In the genomic region with DNA sequence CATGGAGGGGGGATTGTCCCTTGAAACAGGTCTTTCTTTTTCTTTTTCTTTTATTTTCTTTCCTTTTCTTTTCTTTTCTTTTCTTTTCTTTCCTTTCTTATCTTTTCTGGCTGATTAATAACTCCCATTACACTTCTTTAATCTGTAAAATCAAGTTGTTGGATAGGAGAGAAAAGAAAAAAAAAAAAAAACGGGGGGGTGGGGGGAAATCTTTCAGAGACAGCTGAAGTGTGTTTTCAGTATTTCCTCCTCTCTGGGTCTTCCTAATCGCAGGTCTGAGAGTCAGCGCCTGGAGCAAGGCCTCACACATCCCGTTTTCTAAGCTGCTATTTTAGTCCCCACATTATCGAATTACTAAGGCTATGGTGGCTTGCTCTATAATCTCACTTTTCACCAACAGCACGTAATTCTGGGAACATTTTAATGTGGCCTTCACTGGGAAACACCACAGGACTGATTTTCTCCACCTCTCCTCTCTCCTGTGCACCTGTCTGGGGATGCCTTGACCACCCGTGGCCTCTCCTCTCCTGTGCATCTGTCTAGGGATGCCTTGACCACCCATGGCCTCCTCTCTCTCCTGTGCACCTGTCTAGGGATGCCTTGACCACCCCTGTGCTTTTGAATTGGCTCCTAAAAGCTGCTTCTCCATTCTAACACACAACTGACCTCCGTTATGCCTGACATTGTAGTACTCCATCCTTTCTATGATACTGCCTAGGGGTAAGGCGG, we compare ENCODE assay signal across 14 mouse cellular contexts. TPM values are rescaled to one million over a fixed set of nuclear protein-coding genes. Genes with fewer than 3 reads are reported as not detected.
DNase-seq lines count a peak whose midpoint lies in the region; ATAC-seq and TF ChIP-seq lines count a peak whose summit lies in the region.
"Had no signal": no experiment of that assay in that cellular context is flagged by ENCODE, and none has a peak within 500 bp of the region (broad histone marks: within the 10 kb centered on the region; RNA-seq: fewer than 3 reads in every experiment).

No protein-coding gene starts in this region.

- H3ac ChIP-seq in C2C12 (ENCODE audit: control insufficient read depth, insufficient read length, low read depth) = no peak overlapping the region

- TF ChIP-seq EP300 in heart, adult 2 months (IDR thresholded peaks at IDR 0.05; ENCODE audit: insufficient read depth, low read depth, low read length) = no peak

- DNase-seq in heart, adult 2 months = peak in 1 of 2 experiments; percentile 30
- DNase-seq in layer of hippocampus, adult 2 months (ENCODE audit: low spot score in 2 of 2) = no peak
- DNase-seq in layer of hippocampus, postnatal 36 days = no peak
- DNase-seq in urinary bladder, postnatal 4 days (ENCODE audit: low spot score in 2 of 2) = no peak
- DNase-seq in gastrocnemius, postnatal 14 days = no peak
- DNase-seq: cerebellum, postnatal 25 days had no signal

- no peak for TF ChIP-seq POLR2A in heart, adult 2 months (IDR thresholded peaks at IDR 0.05; ENCODE audit: insufficient read depth, low read depth, low read length)

- no peak for ATAC-seq in heart, embryonic 12.5 days (ENCODE audit: insufficient number of reproducible peaks, low FRiP score)
- no peak for ATAC-seq in liver, embryonic 15.5 days (ENCODE audit: insufficient read depth)
- ATAC-seq: forebrain, embryonic 16.5 days had no signal

- no peaks in the 10 kb centered on the region for H3K9me3 ChIP-seq in heart, embryonic 12.5 days (replicated peaks)
- no peaks in the 10 kb centered on the region for H3K9me3 ChIP-seq in liver, embryonic 15.5 days (replicated peaks)
- H3K9me3 ChIP-seq: midbrain, embryonic 10.5 days had no signal

- H3K27me3 ChIP-seq in heart, adult 2 months (ENCODE audit: control insufficient read depth, insufficient read depth, low read length) = no peaks in the 10 kb centered on the region
- H3K27me3 ChIP-seq in heart, embryonic 12.5 days (replicated peaks) = no peaks in the 10 kb centered on the region
- no peaks in the 10 kb centered on the region for H3K27me3 ChIP-seq in C2C12 (ENCODE audit: control insufficient read depth, insufficient read depth, insufficient read length)
- H3K27me3 ChIP-seq in liver, embryonic 15.5 days = no peaks in the 10 kb centered on the region

- peak overlapping the region; percentile 69 for H3K4me3 ChIP-seq in heart, adult 2 months
- H3K4me3 ChIP-seq in heart, embryonic 12.5 days = no peak overlapping the region
- H3K4me3 ChIP-seq in layer of hippocampus, adult 2 months = no peak overlapping the region; the same call in 1 of the 2 replicates
- peak overlapping the region; percentile 16 for H3K4me3 ChIP-seq in C2C12 (ENCODE audit: insufficient read depth, poor library complexity, severe bottlenecking)
- peak overlapping the region; percentile 13 for H3K4me3 ChIP-seq in liver, embryonic 15.5 days (replicated peaks)
- H3K4me3 ChIP-seq: midbrain, embryonic 10.5 days had no signal

- 32% methylated on average over 9 of the region's 9 CpGs for WGBS in heart, adult 2 months
- 50% methylated on average over 9 of the region's 9 CpGs for WGBS in heart, embryonic 12.5 days
- 43% methylated on average over 9 of the region's 9 CpGs for WGBS in liver, embryonic 15.5 days (ENCODE audit: insufficient replicate concordance)

- H3K4me1 ChIP-seq in heart, adult 2 months (ENCODE audit: control insufficient read depth, insufficient read depth, low read length) = peaks cover 13% of the 10 kb centered on the region
- H3K4me1 ChIP-seq in heart, embryonic 12.5 days (replicated peaks) = peaks cover 46% of the 10 kb centered on the region
- peaks cover 68% of the 10 kb centered on the region for H3K4me1 ChIP-seq in liver, embryonic 15.5 days (replicated peaks)

- peak overlapping the region; percentile 87 for H3K9ac ChIP-seq in heart, adult 2 months (ENCODE audit: low read depth, low read length)
- no peak overlapping the region for H3K9ac ChIP-seq in heart, embryonic 12.5 days
- H3K9ac ChIP-seq in liver, embryonic 15.5 days = no peak overlapping the region

- no peak for TF ChIP-seq CTCF in heart, adult 2 months (IDR thresholded peaks at IDR 0.05)
- TF ChIP-seq CTCF in layer of hippocampus, adult 2 months (conservative IDR thresholded peaks at IDR 0.05) = no peak
- no peak for TF ChIP-seq CTCF in C2C12 (IDR thresholded peaks at IDR 0.05; ENCODE audit: control insufficient read depth, insufficient read depth, insufficient read length)

- H3K4me2 ChIP-seq in heart, embryonic 12.5 days = no peak overlapping the region
- peak overlapping the region; percentile 67 for H3K4me2 ChIP-seq in liver, embryonic 15.5 days

- H3K27ac ChIP-seq in heart, adult 2 months = peak overlapping the region; percentile 97
- no peak overlapping the region for H3K27ac ChIP-seq in heart, embryonic 12.5 days (ENCODE audit: poor library complexity, severe bottlenecking)
- peak overlapping the region; percentile 77; the same call in 1 of the 2 replicates for H3K27ac ChIP-seq in layer of hippocampus, adult 2 months
- H3K27ac ChIP-seq in liver, embryonic 15.5 days (replicated peaks) = 0 out of 2 replicates have a peak overlapping the region, but pooled peaks have one; percentile 76
- H3K27ac ChIP-seq: midbrain, embryonic 10.5 days had no signal

- H3K36me3 ChIP-seq in heart, adult 2 months (ENCODE audit: control insufficient read depth, insufficient read depth, low read length) = no peaks in the 10 kb centered on the region
- H3K36me3 ChIP-seq in heart, embryonic 12.5 days = no peaks in the 10 kb centered on the region
- no peaks in the 10 kb centered on the region for H3K36me3 ChIP-seq in C2C12 (ENCODE audit: control insufficient read depth, insufficient read depth)
- H3K36me3 ChIP-seq in liver, embryonic 15.5 days (replicated peaks) = no peaks in the 10 kb centered on the region
- H3K36me3 ChIP-seq: midbrain, embryonic 10.5 days had no signal

- intact Hi-C loops in heart, adult 2 months (cut with DNase I) = loop anchor here (2.0 to 5.0 kb wide), 2 partner anchors 13 to 82 kb away; a partner anchor contains a TSS
- intact Hi-C loops in gastrocnemius, postnatal 14 days (cut with DNase I; ENCODE audit: low total_unique reads) = no loop called here

- H3K79me3 ChIP-seq in C2C12 (ENCODE audit: low read depth) = no peaks in the 10 kb centered on the region

- H3K79me2 ChIP-seq in heart, adult 2 months (replicated peaks; ENCODE audit: control insufficient read depth, insufficient read depth, low read length) = no peaks in the 10 kb centered on the region
- H3K79me2 ChIP-seq in C2C12 (ENCODE audit: control insufficient read depth, insufficient read depth) = no peaks in the 10 kb centered on the region

TF ChIP-seq in C2C12, 6 proteins besides CTCF, POLR2A, EP300 and RAD21:
- TF ChIP-seq FOSL1 (IDR thresholded peaks at IDR 0.05; ENCODE audit: insufficient read depth, low read length, poor library complexity, severe bottlenecking) = no peak
- no peak for TF ChIP-seq MYOG (IDR thresholded peaks at IDR 0.05; ENCODE audit: control insufficient read depth, extremely low read depth, insufficient read length)
- TF ChIP-seq USF1 (IDR thresholded peaks at IDR 0.05; ENCODE audit: low read depth) = no peak
- TF ChIP-seq CEBPB (IDR thresholded peaks at IDR 0.05; ENCODE audit: low read depth) = no peak
- TF ChIP-seq MYOD1 (IDR thresholded peaks at IDR 0.05; ENCODE audit: control insufficient read depth, insufficient read length, low read depth) = no peak
- TF ChIP-seq MAX (IDR thresholded peaks at IDR 0.05) = no peak

RNA-seq across cellular contexts. Expression of a gene that starts 1.0 kb away (rescaled TPM):
- 10 to 100 TPM; 22.9 TPM for total RNA-seq in heart, adult 2 months (2021)
- 18.2 and 23.5 TPM in 2 replicates for polyA plus RNA-seq in heart, adult 2 months (2012; rRNA removed)
- polyA plus RNA-seq in heart, embryonic 12.5 days (2016; fragmentation: Nextera tagmentation; extraction: Ambion mirVana) = 1.1 and 1.2 TPM in 2 replicates
- 1 to 10 TPM; 2.3 to 2.9 TPM for total RNA-seq in layer of hippocampus, adult 2 months (2021)
- total RNA-seq in layer of hippocampus, postnatal 36 days (2021) = 1 to 10 TPM; 1.8 to 2.4 TPM
- 1.5 TPM for polyA plus RNA-seq in C2C12 (2012; fragmentation: generic; extraction: Trizol)
- 5.8 and 8.5 TPM in 2 replicates for polyA plus RNA-seq in liver, embryonic 15.5 days (2015; fragmentation: Nextera tagmentation; extraction: Ambion mirVana)
- total RNA-seq in gastrocnemius, postnatal 14 days (2021) = 10 to 100 TPM; 12.7 to 15.5 TPM

RNA-seq across cellular contexts. Expression of a gene that starts 13.9 kb away (rescaled TPM):
- total RNA-seq in heart, adult 2 months (2021) = 1 to 10 TPM; 3.5 to 5.5 TPM
- polyA plus RNA-seq in heart, adult 2 months (2012; rRNA removed) = 5.8 and 6.2 TPM in 2 replicates
- 9.7 and 11.2 TPM in 2 replicates for polyA plus RNA-seq in heart, embryonic 12.5 days (2016; fragmentation: Nextera tagmentation; extraction: Ambion mirVana)
- total RNA-seq in layer of hippocampus, adult 2 months (2021) = 1 to 10 TPM; 5.5 to 5.9 TPM
- 1 to 10 TPM; 5.9 to 7.5 TPM for total RNA-seq in layer of hippocampus, postnatal 36 days (2021)
- polyA plus RNA-seq in C2C12 (2012; fragmentation: generic; extraction: Trizol) = 7.9 TPM
- 5.7 and 6.1 TPM in 2 replicates for polyA plus RNA-seq in liver, embryonic 15.5 days (2015; fragmentation: Nextera tagmentation; extraction: Ambion mirVana)
- 1 to 10 TPM; 4.0 to 5.0 TPM for total RNA-seq in gastrocnemius, postnatal 14 days (2021)

RNA-seq across cellular contexts. Expression of a gene that starts 46.7 kb away (rescaled TPM):
- total RNA-seq in heart, adult 2 months (2021) = 10 to 100 TPM; 12.7 to 13.4 TPM
- 8.1 and 13.3 TPM in 2 replicates for polyA plus RNA-seq in heart, adult 2 months (2012; rRNA removed)
- polyA plus RNA-seq in heart, embryonic 12.5 days (2016; fragmentation: Nextera tagmentation; extraction: Ambion mirVana) = 10.7 and 12.6 TPM in 2 replicates
- total RNA-seq in layer of hippocampus, adult 2 months (2021) = 10 to 100 TPM; 34.9 to 37.9 TPM
- 10 to 100 TPM; 35.1 to 36.5 TPM for total RNA-seq in layer of hippocampus, postnatal 36 days (2021)
- polyA plus RNA-seq in C2C12 (2012; fragmentation: generic; extraction: Trizol) = 12.8 TPM
- polyA plus RNA-seq in liver, embryonic 15.5 days (2015; fragmentation: Nextera tagmentation; extraction: Ambion mirVana) = 10.2 and 11.0 TPM in 2 replicates
- 1 to 10 TPM; 9.3 to 9.7 TPM for total RNA-seq in gastrocnemius, postnatal 14 days (2021)

RNA-seq across cellular contexts. Expression of a gene that starts 56.0 kb away (rescaled TPM):
- not detected for total RNA-seq in heart, adult 2 months (2021)
- polyA plus RNA-seq in heart, adult 2 months (2012; rRNA removed) = not detected in 2 replicates
- not detected in 2 replicates for polyA plus RNA-seq in heart, embryonic 12.5 days (2016; fragmentation: Nextera tagmentation; extraction: Ambion mirVana)
- not detected for total RNA-seq in layer of hippocampus, adult 2 months (2021)
- not detected for total RNA-seq in layer of hippocampus, postnatal 36 days (2021)
- polyA plus RNA-seq in C2C12 (2012; fragmentation: generic; extraction: Trizol) = not detected
- polyA plus RNA-seq in liver, embryonic 15.5 days (2015; fragmentation: Nextera tagmentation; extraction: Ambion mirVana) = not detected in 2 replicates
- total RNA-seq in gastrocnemius, postnatal 14 days (2021) = not detected
- total RNA-seq: granulocyte monocyte progenitor cell, adult 5-6 weeks had no signal
- polyA plus RNA-seq: embryonic facial prominence, embryonic 14.5 days; forebrain, embryonic 16.5 days; limb, embryonic 11.5 days; midbrain, embryonic 10.5 days had no signal

Comparison
In these comparisons a context has a peak if more than half of its experiments do, and no peak if none do; other contexts are left out.
1. H3K4me3 ChIP-seq: peak in heart, adult 2 months (single experiment), C2C12 (single experiment) and liver, embryonic 15.5 days (single experiment); none in heart, embryonic 12.5 days (single experiment) and layer of hippocampus, adult 2 months (single experiment).